Mouse (Mus musculus) cerebellum, postnatal 10 days (tissue): ENCODE measurements around the gene Ccdc169.
A peak's percentile ranks its signal among the peaks of the same experiment; 100 is the strongest.

Source experiments
- DNase-seq, 2 experiments: peaks; one replicate each; pipeline ENCODE4 v3.0.0; 2021; ENCODE audit warnings: mixed read lengths in 2 of 2

Gene Ccdc169

DNA sequence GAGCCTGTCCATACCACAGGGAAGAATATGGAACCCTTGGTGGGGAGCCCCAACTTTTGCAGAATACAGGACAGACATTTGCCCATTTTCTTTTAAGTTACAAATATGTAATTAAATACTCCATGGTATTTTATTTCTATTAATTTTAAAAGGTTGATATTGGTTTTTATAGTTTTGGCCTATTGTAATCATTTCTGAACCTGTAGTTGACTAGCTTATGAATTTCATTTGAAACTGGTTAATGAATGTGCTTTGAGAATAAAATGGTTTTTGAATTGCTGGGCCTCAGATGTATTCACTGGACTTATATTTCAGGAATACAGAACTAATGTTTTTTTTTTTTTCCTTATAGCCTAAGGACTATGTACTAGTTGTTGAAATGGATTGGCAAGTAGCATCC, at the start of gene Ccdc169:
TSS of gene Ccdc169 (plus strand) at position 301 of the 400 bp plus-strand sequence.
- no peak for DNase-seq

DNA sequence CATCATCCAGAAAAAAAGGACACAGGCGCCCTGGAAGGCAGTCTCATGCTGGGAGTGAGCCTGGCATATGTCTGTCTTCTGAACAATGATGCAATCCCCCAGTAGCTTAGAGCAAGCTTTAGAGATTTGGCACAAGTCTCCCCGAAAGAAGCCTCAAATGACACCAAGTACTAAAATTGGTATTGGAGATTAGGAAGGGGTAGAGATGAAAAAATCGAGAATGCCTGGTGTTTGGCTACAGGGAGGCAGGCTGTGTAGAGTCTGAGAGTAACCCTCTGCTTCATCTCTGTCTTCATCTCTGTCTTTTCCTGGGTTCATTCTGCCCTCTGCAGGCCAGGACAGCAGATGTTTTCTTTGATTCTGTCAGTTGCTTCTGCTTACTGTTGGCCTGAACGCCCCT, 49.8 kb upstream of the Ccdc169 start:
- DNase-seq, result peak; percentile 54 to 67

DNA sequence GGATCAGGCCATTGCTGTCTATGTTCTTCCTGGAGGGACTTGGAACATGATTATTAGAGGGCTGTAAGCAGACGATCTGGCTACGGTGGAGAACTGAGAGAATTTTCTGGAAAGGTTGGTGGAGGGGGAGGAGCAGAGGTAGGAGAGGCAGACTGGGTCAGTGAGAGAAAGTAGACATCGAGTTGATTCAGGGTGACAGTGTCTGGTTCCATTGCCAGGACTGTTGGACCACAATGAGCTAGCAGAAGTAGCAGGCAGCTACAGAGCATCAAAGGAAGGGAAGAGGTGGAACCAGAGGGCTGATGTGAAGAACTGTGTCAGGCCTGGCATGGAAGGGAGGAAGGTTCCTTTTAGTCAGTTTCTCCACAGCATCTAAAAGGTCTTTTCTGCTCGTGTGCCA, 48.8 kb upstream of the Ccdc169 start:
- DNase-seq, result peak; percentile 79 to 80

DNA sequence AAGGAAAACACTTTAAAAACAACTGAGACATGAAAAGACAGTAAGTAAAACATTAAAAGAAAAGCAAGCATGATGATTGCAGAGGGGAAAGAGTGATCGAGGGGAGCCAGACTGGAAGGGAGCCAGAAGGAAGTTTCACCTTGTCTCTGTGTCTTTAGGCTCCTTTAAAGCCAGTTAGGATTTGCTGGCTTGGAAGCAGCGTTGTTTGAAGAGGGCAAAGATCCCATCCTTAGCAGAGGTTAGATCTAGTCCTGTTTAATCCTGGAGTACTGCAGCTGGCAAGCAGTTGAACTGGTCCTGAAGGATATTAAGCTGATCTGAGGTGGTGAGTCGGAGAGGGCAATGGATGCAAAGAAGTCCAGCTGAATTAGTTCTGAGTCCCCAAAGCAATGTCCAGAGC, 48.3 kb upstream of the Ccdc169 start:
- DNase-seq, result no peak

DNA sequence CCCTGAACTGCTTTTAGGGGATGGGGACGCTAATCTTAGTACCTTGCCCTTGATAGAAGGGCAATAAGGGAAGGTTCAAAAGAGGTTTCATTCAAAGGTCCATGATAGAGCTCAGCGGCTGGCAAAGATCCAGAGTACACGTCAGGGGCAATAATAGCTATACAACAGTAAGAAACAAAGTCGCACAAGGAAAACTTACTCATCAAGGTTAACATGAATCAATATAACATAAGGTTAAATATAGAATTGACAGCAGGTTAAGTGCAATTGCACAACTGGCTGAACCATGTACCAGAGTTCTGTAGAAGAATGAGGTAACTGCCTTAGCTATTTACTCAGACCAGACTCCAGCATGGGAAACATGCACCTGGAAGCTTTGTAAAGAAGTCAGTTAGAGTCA, 47.8 kb upstream of the Ccdc169 start:
- DNase-seq, result peak in 1 of 2 experiments; percentile 38

DNA sequence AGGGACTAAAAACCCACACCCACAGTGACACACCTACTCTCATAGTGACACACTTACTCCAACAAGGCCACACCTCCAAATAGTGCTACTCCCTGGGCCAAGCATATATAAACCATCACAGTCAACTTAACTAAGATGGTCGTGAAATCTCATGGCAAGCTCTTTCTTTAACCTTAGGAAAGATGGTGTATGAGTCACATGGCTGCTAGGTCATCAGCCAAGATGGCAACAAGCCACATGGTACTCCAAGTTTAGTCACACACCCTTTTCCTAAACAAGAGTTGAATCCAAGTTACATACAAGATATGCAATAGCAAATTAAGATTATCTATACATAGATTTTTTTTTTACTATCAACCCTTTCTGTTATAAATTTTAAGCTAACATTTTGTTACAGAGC, 44.0 kb upstream of the Ccdc169 start:
- no peak for DNase-seq

DNA sequence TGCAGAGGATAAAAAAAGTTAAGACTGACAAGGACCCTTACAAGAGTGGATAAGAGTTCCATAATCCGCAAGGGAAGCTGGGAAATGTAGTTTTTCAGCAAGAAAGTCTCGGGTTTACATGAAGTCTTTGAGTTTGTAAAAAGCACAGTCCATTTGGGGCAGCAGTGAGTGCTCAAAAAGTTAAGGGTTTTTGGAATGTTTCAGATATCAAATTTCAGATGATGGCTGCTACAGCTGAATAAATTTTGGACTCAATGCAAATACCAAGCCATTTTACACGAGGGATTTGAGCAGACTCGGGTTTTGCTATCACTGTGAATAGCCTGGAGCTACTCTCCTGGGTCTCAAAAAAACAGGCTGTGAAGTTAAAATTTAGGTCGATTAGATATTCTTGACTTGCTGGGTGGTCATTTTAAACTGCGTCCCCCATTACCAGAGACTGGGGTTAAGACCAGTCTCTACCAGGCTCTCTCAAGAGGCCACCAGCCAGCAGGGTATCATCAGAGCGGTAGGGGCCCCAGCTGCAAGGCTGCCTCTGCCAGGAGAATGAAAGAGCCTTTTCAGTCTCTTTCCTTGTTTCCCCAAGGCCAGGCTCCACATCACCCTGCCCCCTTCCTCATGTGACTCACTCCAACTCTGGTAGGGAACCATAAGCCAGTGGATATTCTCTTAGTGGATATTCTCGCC, 41.0 kb upstream of the Ccdc169 start:
- peak; percentile 46 to 63 for DNase-seq

DNA sequence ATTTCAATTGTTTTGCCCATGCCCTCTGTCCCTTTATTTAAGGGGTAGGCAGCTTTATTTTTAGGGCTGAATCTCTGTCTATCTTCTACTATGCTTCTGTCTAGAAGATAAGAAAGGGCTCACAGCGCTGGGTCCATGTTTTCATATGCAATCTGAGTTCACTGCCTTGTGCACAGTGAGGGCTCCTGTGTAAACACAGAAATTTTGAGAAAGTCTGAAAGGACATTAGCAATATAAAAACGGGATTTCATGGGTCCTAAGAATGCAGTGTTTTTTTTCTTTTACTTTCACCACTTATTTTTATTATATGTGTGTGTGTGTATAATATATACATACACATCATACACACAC, 40.5 kb upstream of the Ccdc169 start:
- no peak for DNase-seq

DNA sequence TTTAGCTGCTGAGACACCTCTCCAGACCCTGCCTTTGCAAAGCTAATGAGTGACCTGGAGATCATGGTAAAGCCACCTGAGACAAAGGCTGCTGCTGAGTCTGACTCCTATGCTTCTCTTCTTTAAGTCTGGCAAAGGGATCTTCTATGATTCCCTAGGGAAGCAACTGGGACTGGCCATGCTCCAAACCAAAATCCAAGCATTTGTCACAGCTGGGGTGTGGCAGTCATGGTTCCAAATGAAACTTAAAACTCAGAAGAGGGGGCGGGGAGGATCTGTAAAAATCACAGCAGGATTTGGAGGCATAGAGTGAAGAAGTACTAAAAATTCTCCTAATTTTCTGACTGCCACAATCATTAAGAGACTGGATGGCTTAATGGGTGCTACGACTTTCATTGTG, 40.0 kb upstream of the Ccdc169 start:
- DNase-seq, result peak in 1 of 2 experiments; percentile 44

DNA sequence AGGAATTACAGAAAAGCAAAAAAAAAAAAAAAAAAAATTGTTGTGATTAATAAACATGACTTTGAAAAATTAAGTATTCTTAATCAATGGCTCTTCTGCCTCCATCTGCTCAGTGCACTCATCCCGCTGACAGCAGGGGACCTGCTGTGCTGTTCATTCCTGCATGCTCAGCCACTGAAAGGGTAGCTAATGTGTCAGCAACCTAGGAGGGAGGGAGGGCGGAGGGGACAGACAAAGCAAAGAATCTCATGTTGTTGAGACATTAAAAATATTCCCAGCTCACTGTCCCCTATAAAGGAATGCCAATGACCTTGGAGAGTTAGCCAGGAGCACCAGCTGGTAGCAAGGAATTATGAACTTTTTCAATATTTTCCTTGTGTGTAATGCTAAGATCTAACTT, 39.1 kb upstream of the Ccdc169 start:
- peak; percentile 70 to 79 for DNase-seq

DNA sequence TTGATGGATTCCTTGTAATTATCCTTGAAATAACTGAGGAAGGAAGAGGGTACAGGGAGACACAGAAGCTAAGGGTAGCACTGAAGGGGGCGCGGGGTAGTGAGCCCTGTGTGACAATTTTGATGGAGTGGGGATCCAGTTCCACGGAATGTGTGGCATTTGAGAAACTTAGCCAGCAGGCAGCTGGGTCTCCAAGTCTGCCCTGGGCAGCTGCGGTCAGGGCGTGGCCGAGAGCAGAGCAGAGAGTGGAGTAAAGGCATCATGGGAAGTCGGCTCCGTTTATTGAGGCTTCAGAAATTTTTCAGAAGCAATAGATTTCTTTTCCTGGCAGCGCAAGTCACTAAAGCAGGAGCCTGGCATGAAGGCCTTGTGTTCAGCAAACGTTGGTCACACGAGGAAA, 38.1 kb upstream of the Ccdc169 start:
- peak in 1 of 2 experiments; percentile 17 for DNase-seq

DNA sequence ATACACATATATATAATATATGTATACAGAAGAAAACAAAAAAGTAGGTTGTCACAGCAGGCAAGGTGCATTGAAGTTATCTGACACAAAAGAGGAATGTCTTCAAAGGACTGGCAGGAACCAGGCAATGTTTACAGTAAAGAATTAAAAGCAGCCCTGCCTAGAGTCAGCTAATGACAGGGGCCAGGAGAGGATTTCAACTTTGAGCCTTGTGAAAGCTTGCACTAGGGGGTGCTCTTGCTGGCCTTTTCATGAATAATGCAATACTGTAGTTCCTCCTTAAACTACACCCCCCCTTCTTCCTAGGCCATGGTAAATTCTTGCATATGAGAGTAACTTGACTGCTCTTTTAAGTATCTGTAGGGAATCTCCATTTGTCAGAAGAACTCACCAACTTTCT, 36.0 kb upstream of the Ccdc169 start:
- no peak for DNase-seq

DNA sequence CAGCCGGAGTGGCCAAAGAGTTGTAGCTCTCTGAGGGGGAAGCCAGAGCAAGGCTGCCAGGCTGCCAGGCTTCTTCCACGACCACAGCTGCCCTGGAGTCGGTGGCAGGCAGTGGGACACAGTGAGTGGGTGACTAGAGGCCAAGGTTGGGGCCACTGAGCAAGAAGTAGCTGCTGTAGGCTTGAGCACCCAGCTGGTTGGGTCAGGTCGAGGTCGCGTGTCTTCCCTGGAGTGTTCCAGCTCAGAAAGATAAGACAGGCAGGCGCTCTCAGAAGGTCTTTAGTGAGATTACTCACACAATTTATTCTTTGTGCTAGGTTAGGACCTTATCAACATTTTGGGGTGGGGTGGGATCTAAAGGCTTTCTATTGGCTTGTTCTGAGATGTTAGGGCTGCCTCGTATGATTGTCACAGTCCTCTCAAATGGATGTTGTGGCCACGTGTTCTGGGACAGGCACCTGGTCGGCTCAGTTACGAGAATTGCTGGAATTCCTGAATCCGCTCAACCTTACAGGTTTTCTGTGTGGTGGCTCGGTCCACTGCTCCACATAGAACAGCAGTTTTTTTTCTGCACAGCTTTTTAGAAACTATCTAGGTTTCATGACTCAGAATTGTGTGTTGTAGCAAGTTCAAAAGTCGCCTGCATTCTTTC, 31.6 kb upstream of the Ccdc169 start:
- DNase-seq, result no peak

DNA sequence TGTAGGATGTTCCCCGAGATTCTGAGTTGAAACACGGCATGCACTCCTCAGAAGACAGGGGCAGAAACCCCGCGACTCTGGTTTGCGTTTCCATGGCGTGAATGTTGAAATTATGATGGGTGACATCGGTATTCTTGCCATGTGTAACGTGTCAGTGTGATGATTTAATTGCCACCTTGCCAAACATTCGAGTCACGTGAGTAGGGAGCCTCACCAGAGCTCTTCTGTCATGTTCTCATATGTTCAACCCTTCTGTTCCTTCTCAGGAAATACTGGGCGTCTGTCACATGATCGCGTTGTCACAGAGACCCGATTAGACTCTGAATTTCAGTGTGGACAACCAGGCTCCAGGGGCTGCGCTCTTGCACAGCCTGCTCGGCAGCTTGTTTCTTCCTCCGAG, 31.1 kb upstream of the Ccdc169 start:
- DNase-seq, result peak in 1 of 2 experiments; percentile 24

DNA sequence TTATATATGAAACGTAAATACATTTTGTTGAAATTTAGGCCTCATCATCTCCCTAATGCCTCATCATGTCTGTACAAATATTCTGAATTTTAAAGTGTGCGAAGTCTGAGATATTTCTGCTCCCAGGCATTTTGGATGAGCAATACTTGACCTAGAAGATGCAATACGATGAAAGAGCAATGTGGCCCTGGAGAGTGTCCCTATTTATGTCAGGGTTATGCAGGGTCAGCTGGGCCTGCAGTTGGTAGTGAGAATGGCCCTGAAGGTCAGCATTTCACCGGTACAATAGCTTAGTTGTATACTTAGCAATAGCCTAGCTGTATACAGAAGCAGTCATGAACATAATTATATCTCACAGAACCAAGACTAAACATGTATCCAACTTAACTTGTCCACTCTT, 28.0 kb upstream of the Ccdc169 start:
- DNase-seq, result no peak

DNA sequence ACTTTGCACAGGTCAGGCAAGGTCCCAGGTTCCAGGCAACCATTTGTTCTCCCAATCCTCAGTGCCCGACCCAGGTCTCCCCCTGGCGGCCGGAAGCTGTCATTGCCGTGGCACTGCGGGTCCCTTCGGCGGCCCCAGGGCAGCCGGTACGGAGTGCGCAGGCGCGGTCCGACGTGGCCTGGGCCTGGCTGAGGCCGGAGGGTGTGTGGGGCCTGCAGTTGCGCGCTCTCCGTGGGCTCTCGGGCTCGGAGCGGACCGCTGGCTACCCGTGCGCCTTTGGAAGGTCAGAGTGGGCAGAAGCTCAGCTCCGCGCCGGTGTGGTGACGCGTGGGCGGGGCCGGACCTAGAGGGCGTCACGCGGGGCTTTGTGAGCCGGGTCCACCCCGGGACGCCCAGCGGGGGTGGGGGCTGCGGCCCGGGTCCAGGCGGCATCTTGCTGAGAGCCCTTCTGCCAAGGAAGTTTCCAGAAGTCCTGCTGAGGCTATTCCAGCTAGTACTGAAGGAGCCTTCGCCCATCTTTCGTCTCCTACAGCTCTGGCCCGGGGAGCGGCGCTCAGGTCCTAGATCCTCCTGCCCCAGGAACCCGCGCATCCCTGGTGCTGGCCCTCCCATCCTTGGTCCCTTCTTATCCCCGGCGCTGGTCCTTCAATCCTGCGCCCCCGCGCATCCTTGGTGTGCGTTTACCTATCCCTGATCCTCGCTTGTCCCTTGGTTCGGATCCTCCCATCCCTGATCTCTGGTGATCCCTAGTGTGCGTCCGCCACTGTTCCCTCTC, 25.0 kb upstream of the Ccdc169 start, which contains the start of gene Spg20:
TSS of gene Spg20 (plus strand) at position 174 of the 775 bp plus-strand sequence.
- peak; percentile 99 to 100 for DNase-seq

DNA sequence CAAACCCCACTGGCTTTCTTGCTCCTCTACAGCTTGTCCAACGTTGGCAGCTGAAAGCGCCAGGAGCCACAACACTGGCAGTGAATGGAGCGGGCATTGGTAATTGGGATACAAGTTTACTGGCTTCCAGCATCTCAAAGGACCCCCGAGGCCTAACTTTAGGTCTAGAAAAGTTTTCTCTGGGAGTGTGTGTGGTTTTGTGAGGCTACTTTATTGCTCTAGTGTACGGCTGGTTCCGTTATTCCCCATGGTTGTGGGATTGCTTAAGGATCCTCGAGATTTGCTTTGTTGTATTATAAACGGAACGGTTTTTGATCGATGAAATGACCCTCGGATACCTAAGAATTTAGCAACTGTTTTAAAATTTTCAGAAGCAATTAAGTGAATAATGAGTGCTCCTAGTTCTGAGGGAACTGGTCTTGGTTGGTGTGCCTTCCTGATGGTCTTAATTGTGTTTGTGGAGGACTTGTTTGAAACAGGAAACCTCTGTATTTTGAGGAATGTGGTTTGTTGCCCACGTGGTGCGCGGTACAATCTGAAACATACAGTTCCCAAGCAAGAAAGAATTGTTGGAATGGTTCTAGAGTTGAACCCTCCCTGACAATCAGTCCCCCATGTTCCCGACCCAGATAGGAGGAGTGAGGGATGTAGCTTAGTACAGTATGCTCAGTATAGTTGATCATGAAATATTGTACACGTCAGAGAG, 24.3 kb upstream of the Ccdc169 start:
- DNase-seq, result no peak

DNA sequence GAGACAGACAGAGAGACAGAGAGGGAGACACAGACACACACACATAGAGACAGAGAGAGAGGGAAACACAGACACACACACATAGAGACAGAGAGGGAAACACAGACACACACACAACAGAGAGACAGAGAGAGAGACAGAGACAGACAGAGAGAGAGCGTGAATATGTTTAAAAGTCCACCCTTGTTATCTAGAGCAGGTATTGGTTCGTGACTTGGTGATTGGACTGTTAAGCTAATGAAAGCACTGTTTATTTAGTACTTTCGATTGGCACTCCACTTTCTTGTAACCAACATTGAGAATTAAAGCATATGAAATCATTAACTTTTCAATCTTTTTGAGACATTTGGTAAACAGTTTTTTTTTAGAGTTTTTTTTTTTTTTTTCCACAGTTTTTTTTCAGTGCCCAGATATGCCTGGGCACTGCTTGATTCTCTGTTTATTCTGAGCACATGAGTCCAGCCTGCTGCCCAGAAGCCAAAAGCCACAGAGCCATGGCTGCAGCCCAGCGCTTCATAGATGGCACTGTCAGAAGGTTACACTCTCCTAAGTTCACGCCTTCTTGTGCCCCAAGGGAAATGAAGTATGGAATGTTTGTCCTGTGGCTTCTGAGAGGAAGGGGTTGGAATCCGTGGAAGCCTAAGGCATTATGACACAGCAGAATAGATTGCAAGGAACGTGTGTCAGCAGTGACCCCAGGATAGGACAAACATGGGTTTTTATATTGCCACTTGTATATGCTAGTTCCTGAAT, 22.6 kb upstream of the Ccdc169 start:
- peak; percentile 50 to 64 for DNase-seq

DNA sequence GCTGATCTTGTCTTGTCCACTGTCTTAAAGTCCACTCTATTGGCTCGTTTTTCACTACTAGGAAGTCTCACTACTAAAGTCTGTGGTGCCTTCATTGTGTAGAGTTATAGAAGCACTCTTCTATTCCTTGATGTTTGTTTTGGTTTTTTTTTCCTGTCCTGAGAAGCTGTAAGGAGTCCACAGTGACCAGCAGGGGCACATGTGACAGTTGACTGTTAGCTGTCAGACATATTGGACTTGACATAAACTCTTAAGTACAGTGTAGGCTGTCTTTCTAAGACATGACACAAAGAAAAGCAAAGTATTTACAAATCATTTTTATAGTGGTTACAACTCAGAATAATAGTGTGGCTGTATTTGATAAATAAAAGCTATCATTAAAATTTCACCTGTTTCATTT, 22.1 kb upstream of the Ccdc169 start:
- no peak for DNase-seq

DNA sequence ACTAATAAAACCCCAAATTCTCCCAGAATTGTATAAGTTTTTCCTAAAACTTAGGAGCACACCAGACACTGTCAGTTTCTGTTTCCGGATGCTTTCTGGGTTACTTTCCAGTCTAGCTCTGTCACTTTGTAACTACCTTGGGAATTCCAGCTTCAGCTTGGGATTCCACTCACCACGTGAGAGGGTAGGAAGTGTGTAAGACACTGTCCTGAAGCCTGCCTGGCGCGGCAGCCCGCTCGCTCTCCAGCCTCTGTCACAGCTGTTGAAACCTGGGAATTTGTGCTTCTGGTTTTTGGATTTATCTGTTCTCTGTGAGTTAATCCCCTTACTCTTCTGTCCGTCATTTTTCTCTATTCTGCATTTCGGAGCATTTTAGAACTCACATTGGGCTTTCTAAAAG, 21.1 kb upstream of the Ccdc169 start:
- no peak for DNase-seq

DNA sequence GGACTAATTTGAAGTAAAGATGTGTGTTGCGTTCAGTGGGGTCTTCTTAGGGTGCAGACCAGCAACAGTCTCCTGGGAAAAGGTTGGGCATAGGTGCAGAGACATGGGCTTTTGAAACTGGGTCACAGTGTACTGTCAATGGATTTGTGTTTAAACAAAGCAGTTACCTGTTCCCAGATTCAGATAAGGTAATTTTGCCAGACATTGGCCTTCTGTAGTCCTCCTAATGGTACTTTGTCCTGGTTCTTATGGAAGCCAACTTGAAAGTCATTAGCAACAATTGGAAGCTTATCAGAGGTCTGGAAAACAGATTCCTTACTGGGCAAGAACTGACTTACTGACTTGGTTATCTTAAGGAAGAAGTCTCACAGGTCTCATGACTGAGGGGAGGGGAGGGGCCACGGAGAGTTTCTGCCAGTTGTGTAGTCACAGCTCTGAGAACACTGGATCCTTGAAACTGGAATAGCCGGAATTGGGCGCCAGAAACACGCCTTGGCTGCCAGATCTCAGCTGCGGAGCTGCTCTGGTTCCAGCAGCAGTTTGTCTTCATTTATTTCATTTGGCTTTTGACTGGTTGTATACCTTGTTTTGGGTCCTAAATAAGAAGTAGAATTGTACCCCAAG, 17.8 kb upstream of the Ccdc169 start:
- DNase-seq, result peak in 1 of 2 experiments; percentile 33

DNA sequence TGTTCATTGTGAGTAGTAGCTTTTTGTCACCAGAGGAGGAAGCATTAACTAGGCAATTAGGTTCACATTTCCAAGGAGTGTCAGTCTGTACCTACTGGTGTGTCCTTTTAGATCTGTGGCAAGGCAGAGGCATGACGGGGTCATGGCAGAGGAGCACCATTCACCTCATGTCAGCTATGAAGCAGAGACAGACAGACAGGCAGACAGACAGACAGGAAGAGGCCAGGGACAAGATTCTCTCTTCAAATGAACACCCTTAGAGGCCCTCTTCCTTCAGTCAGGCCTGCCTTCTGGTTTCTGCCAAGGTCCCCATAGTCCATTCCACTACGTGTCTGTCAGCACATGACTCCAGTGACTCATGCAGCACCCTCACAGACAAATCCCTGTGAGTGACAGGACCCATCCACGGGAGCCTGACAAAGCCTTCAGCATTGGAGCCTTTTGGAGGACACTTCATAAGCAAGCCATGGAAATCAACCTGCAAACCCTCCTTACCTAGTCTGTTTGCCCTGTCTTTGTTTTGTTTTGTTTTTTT, 14.7 kb upstream of the Ccdc169 start:
- no peak for DNase-seq
